Mouse (Mus musculus) splenic B cell, adult 2 months (primary cell): ENCODE results near the gene Ube3b.

Experiments used
- DNase-seq: peaks from one replicate; pipeline ENCODE4 v3.0.0-alpha.2; 2011; ENCODE audit warnings: low read depth, low spot score
- H3K27me3 ChIP-seq: 2 replicates; pipeline ENCODE4 v1.6.1; 2012; ENCODE audit warnings: mild to moderate bottlenecking, low read length, moderate library complexity, mixed read lengths; ENCODE audit not compliant: control insufficient read depth, poor library complexity, insufficient read depth, severe bottlenecking
- H3K36me3 ChIP-seq: 2 replicates; pipeline ENCODE4 v1.6.1; 2012; ENCODE audit warnings: mild to moderate bottlenecking, low read length, moderate library complexity, mixed read lengths; ENCODE audit not compliant: control insufficient read depth, poor library complexity, insufficient read depth, severe bottlenecking

Ube3b gene

GRCm38 (mm10) chr5:114369921-114370320 is 10.5 kb upstream of the Ube3b start:
- Histone ChIP-seq H3K36me3 (peaks cover 11% of the 10 kb centered on the region), H3K27me3 (no peaks in the 10 kb centered on the region)
- no peak for DNase-seq

GRCm38 (mm10) chr5:114370371-114370776 is 10.0 kb upstream of the Ube3b start:
- no peak for DNase-seq
- Histone ChIP-seq H3K36me3 (peaks cover 10% of the 10 kb centered on the region), H3K27me3 (no peaks in the 10 kb centered on the region)

GRCm38 (mm10) chr5:114371331-114371730 is 9.1 kb upstream of the Ube3b start:
- no peaks in the 10 kb centered on the region for H3K27me3 ChIP-seq
- H3K36me3 ChIP-seq = peaks cover 7% of the 10 kb centered on the region
- no peak for DNase-seq

- DNase-seq = no peak
- Histone ChIP-seq H3K27me3 (no peaks in the 10 kb centered on the region), H3K36me3 (peaks cover 7% of the 10 kb centered on the region)
Measured at GRCm38 (mm10) chr5:114371731-114372473, 8.5 kb upstream of the Ube3b start.

- Histone ChIP-seq H3K36me3 (peaks cover 3% of the 10 kb centered on the region), H3K27me3 (no peaks in the 10 kb centered on the region)
- DNase-seq = no peak
Measured at GRCm38 (mm10) chr5:114372565-114372964, 7.8 kb upstream of the Ube3b start.

GRCm38 (mm10) chr5:114373174-114373573 is 7.2 kb upstream of the Ube3b start:
- Histone ChIP-seq H3K27me3 (no peaks in the 10 kb centered on the region), H3K36me3 (peaks cover 1% of the 10 kb centered on the region; the same call in 1 of the 2 replicates)
- DNase-seq = no peak

- H3K27me3 ChIP-seq = no peaks in the 10 kb centered on the region
- DNase-seq = no peak
- no peaks in the 10 kb centered on the region for H3K36me3 ChIP-seq
Measured at GRCm38 (mm10) chr5:114373581-114373980, 6.8 kb upstream of the Ube3b start.

- peak; percentile 32 for DNase-seq
- Histone ChIP-seq H3K36me3 (no peaks in the 10 kb centered on the region), H3K27me3 (no peaks in the 10 kb centered on the region)
Measured at GRCm38 (mm10) chr5:114374409-114375213, 5.8 kb upstream of the Ube3b start.

- H3K27me3 ChIP-seq = no peaks in the 10 kb centered on the region
- H3K36me3 ChIP-seq = no peaks in the 10 kb centered on the region
- DNase-seq = peak; percentile 58
Measured at GRCm38 (mm10) chr5:114378177-114378920, 2.1 kb upstream of the Ube3b start.

- no peaks in the 10 kb centered on the region for H3K27me3 ChIP-seq
- DNase-seq = no peak
- no peaks in the 10 kb centered on the region for H3K36me3 ChIP-seq
Measured at GRCm38 (mm10) chr5:114378936-114379335, 1.5 kb upstream of the Ube3b start.

GRCm38 (mm10) chr5:114379763-114380162 is 644 bp upstream of the Ube3b start:
- no peaks in the 10 kb centered on the region for H3K36me3 ChIP-seq
- H3K27me3 ChIP-seq = no peaks in the 10 kb centered on the region
- DNase-seq = peak; percentile 41

GRCm38 (mm10) chr5:114381013-114381351 is 575 bp downstream of the Ube3b start:
- H3K36me3 ChIP-seq = no peaks in the 10 kb centered on the region
- H3K27me3 ChIP-seq = no peaks in the 10 kb centered on the region
- no peak for DNase-seq

- H3K36me3 ChIP-seq = peaks cover 2% of the 10 kb centered on the region; the same call in 1 of the 2 replicates
- DNase-seq = peak; percentile 73
- no peaks in the 10 kb centered on the region for H3K27me3 ChIP-seq
Measured at GRCm38 (mm10) chr5:114383184-114383904, 2.9 kb downstream of the Ube3b start.

- Histone ChIP-seq H3K27me3 (no peaks in the 10 kb centered on the region), H3K36me3 (peaks cover 3% of the 10 kb centered on the region; the same call in 1 of the 2 replicates)
- DNase-seq = no peak
Measured at GRCm38 (mm10) chr5:114384448-114384847, 4.0 kb downstream of the Ube3b start.
